Mouse (Mus musculus) limb, embryonic 15.5 days (tissue): ENCODE measurements around the gene Snx9. TPM values are rescaled to one million over a fixed set of nuclear protein-coding genes. Genes with fewer than 3 reads are reported as not detected.

Source experiments
- ATAC-seq: fragments of 200-750 bp; cut with Nextera tagmentation; 2 replicates; pipeline ENCODE4 v1.8.0; 2017; ENCODE audit warnings: low read depth, moderate TSS enrichment; ENCODE audit not compliant: insufficient number of reproducible peaks, low FRiP score, low TSS enrichment
- H3K27ac ChIP-seq: fragments of 300-500 bp; sonication (generic); 2 replicates; pipeline ENCODE4 v1.5.1; 2015; ENCODE audit warnings: moderate library complexity, mild to moderate bottlenecking, inconsistent platforms
- H3K27me3 ChIP-seq: fragments of 300-500 bp; sonication (generic); 2 replicates; pipeline ENCODE4 v1.6.1; 2015; ENCODE audit warnings: inconsistent platforms
- H3K36me3 ChIP-seq: fragments of 300-500 bp; sonication (generic); 2 replicates; pipeline ENCODE4 v1.6.1; 2015; ENCODE audit warnings: inconsistent platforms
- H3K4me1 ChIP-seq: fragments of 300-500 bp; sonication (generic); 2 replicates; pipeline ENCODE4 v1.6.1; 2015; ENCODE audit warnings: inconsistent platforms
- H3K4me2 ChIP-seq: fragments of 300-500 bp; sonication (generic); 2 replicates; pipeline ENCODE4 v1.6.1; 2015; ENCODE audit warnings: mild to moderate bottlenecking, inconsistent platforms
- H3K4me3 ChIP-seq: fragments of 300-500 bp; sonication (generic); 2 replicates; pipeline ENCODE4 v1.5.1; 2015; ENCODE audit warnings: mild to moderate bottlenecking, inconsistent platforms
- H3K9ac ChIP-seq: fragments of 300-500 bp; sonication (generic); 2 replicates; pipeline ENCODE4 v1.6.1; 2015; ENCODE audit warnings: inconsistent platforms
- H3K9me3 ChIP-seq: fragments of 300-500 bp; sonication (generic); 2 replicates; pipeline ENCODE4 v1.6.1; 2016; ENCODE audit warnings: inconsistent platforms
- WGBS: fragments of 180-500 bp; shearing (Covaris S2); methylation state at CpG from one replicate; pipeline ENCODE4 v1.1.7; 2015; 5-methylcytosine and 5-hydroxymethylcytosine counted together
- polyA plus RNA-seq: library from polyadenylated mRNA; unstranded; fragments of >200 nt; fragmentation: Nextera tagmentation; extraction: Ambion mirVana; gene quantifications from 2 replicates; pipeline ENCODE4 v1.2.1, GENCODE M21; 2015

Snx9 gene
- polyA plus RNA-seq, 1 experiment from 2014 or later, result 34.9 TPM

DNA sequence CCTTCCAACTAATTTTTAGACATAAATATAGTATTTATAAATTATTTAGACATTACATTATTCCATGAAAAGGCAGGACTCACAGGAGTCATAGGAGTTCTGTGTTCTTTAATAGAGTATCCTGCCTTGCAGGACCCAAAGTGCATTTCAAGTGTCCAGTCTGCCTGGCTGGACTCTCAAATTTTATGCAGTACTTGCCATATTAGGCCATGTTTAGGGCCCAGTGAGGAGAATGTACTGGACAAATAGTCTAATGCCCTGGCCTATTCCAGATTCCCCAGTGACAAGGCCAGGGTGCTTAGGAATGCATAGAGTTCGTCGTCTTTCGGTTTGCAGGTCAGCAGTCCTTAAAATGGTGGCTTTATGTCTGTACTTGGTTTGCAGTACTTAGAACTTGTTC is 8.9 kb downstream of the Snx9 start:
- Histone ChIP-seq H3K4me2 (no peak overlapping the region), H3K36me3 (no peaks in the 10 kb centered on the region), H3K4me3 (no peak overlapping the region), H3K27me3 (no peaks in the 10 kb centered on the region), H3K27ac (0 out of 2 replicates have a peak overlapping the region, but pooled peaks have one; percentile 89), H3K9me3 (no peaks in the 10 kb centered on the region), H3K9ac (no peak overlapping the region), H3K4me1 (peaks cover 19% of the 10 kb centered on the region)
- ATAC-seq, result no peak
- whole genome bisulfite sequencing, result 96% methylated on average over 3 of the region's 3 CpGs

DNA sequence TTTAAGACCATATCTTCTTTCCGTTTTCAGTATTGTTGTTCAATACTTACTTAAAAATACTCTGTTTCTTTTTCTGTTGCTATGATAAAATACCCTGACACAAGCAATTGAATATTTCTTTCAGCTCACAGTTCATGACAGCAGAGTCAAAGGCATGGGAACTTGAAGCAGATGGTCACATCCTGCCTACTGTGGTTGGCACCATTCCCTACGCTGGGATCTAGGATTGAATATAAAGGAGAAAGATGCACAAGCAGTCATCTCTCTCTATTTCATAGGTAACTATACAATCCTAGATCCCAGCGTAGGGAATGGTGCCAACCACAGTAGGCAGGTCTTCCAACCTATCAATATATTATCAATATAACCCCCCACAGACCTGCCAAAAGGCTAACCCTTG is 9.3 kb downstream of the Snx9 start:
- H3K9me3 ChIP-seq, result no peaks in the 10 kb centered on the region
- WGBS, result 94% methylated on average over 3 of the region's 3 CpGs

DNA sequence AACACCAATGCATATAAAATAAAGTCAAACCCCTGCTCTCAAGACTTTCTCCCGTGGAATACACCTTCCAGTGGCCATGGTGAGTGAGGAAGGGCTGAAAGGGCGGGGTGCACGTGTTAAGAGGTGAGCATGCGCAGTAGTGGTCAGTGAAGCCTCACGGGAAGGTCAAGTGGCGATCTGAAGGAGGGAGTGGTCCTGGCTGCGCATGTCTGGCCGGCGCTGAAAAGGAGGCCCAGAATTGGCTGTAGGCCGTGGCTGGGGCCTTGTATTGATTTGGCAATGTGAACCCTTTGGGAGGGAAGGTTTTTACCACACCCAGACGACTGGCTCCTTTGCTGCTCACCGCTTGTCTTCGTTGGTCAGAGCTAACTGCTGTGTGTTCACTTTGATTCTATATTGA is 12.8 kb downstream of the Snx9 start:
- peaks cover 3% of the 10 kb centered on the region; the same call in 1 of the 2 replicates for H3K36me3 ChIP-seq
- no peak overlapping the region for H3K4me2 ChIP-seq
- H3K4me1 ChIP-seq, result peaks cover 15% of the 10 kb centered on the region
- H3K27me3 ChIP-seq, result no peaks in the 10 kb centered on the region
- WGBS, result 93% methylated on average over 13 of the region's 13 CpGs
- H3K4me3 ChIP-seq, result no peak overlapping the region
- no peaks in the 10 kb centered on the region for H3K9me3 ChIP-seq
- H3K27ac ChIP-seq, result no peak overlapping the region
- H3K9ac ChIP-seq, result no peak overlapping the region
- no peak for ATAC-seq

More for the DNA sequence above, 9.3 kb downstream of the Snx9 start:
- H3K4me1 ChIP-seq, result peaks cover 19% of the 10 kb centered on the region
- no peak for ATAC-seq
- no peaks in the 10 kb centered on the region for H3K27me3 ChIP-seq
- no peak overlapping the region for H3K27ac ChIP-seq
- H3K4me2 ChIP-seq, result no peak overlapping the region
- H3K9ac ChIP-seq, result no peak overlapping the region
- H3K4me3 ChIP-seq, result no peak overlapping the region
- no peaks in the 10 kb centered on the region for H3K36me3 ChIP-seq

DNA sequence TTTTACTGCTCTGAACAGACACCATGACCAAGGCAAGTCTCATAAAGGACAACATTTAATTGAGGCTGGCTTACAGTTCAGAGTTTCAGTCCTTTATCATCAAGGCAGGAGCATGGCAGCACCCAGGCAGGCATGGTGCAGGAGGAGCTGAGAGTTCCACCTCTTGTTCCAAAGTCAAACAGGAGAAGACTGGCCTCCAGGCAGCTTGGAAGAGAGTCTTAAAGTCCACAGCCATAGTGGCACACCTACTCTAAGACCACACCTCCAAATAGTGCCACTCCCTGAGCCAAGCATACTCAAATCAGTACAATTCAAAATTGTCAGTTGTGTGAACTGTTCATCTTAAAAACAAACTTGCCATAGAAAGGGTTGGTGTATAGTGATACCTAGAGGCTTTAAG is 14.4 kb downstream of the Snx9 start:
- H3K27ac ChIP-seq, result no peak overlapping the region
- no peak for ATAC-seq
- H3K36me3 ChIP-seq, result peaks cover 3% of the 10 kb centered on the region; the same call in 1 of the 2 replicates
- no peak overlapping the region for H3K4me3 ChIP-seq
- H3K9me3 ChIP-seq, result no peaks in the 10 kb centered on the region
- 0 out of 2 replicates have a peak, but pooled peaks cover 7% of the 10 kb centered on the region for H3K4me1 ChIP-seq
- no peaks in the 10 kb centered on the region for H3K27me3 ChIP-seq
- H3K4me2 ChIP-seq, result no peak overlapping the region
- no peak overlapping the region for H3K9ac ChIP-seq

DNA sequence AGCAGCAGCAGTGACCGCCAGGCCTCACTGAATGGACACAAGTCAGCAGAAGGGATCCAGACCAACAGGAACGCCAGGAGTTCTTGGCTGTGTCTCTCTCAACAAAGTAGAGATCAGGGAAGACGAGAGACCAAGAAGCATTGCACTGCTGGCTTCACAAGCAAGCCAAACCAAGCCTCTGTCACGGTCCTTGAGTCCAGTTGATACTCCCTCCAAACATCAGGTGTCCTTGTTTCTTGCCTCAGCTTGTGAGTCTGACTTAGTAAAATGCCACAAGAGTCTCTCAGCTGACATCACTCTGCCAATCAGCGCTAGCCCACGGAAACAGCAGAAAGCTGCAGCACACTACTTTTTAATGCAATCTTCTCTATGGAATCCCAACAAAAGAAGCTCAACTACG is 15.3 kb downstream of the Snx9 start:
- no peak for ATAC-seq
- no peak overlapping the region for H3K27ac ChIP-seq
- 91% methylated on average over 7 of the region's 7 CpGs for WGBS
- H3K4me2 ChIP-seq, result no peak overlapping the region
- H3K9me3 ChIP-seq, result no peaks in the 10 kb centered on the region
- no peak overlapping the region for H3K4me3 ChIP-seq
- peaks cover 3% of the 10 kb centered on the region; the same call in 1 of the 2 replicates for H3K36me3 ChIP-seq
- H3K4me1 ChIP-seq, result 0 out of 2 replicates have a peak, but pooled peaks cover 7% of the 10 kb centered on the region
- H3K27me3 ChIP-seq, result no peaks in the 10 kb centered on the region
- no peak overlapping the region for H3K9ac ChIP-seq

DNA sequence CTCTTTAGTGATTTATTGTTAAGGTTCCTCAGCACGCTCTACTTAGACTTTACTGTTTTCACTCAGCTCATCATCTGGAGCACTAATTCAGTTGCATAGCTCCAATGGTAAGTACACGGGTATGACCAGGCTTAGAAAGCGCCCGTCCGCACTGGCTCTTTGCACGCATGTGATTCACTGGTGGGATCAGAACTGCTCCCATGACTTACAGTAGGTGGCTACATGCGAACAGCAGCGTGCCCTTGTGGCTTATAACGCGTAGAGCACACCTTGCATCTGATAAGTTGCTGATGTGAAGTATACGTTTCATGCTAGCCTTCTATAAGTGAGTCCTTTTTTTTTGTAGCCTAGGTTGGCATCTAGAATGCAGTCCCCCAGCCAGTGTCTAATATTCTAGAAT is 16.1 kb downstream of the Snx9 start:
- ATAC-seq, result no peak
- WGBS, result 93% methylated on average over 11 of the region's 11 CpGs
- H3K27ac ChIP-seq, result no peak overlapping the region
- H3K9ac ChIP-seq, result no peak overlapping the region
- 0 out of 2 replicates have a peak, but pooled peaks cover 7% of the 10 kb centered on the region for H3K4me1 ChIP-seq
- H3K27me3 ChIP-seq, result no peaks in the 10 kb centered on the region
- no peak overlapping the region for H3K4me2 ChIP-seq
- H3K9me3 ChIP-seq, result no peaks in the 10 kb centered on the region
- H3K4me3 ChIP-seq, result no peak overlapping the region
- peaks cover 3% of the 10 kb centered on the region; the same call in 1 of the 2 replicates for H3K36me3 ChIP-seq

DNA sequence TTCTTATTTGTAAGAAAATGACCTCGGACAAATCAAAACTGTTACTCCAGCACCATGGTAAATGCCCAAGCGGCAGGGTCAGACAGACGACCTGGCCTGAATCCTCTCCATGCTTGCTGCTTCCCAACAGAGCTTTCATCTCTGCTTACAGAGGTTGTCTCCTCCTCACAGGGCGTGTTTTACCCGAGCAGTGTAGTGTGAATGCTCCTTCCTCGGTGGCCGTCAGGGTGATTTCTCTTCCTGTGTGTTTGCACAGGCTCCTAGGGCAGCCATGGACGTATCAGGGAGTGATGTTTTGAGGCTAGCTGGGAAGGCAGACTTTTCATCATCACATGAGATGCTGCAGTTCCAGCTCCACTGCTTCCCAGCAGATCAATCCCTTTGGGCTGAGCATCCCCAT is 17.1 kb downstream of the Snx9 start:
- Histone ChIP-seq H3K9ac (no peak overlapping the region), H3K4me3 (no peak overlapping the region), H3K27me3 (no peaks in the 10 kb centered on the region), H3K36me3 (peaks cover 3% of the 10 kb centered on the region; the same call in 1 of the 2 replicates), H3K27ac (no peak overlapping the region), H3K9me3 (no peaks in the 10 kb centered on the region), H3K4me1 (0 out of 2 replicates have a peak, but pooled peaks cover 7% of the 10 kb centered on the region), H3K4me2 (no peak overlapping the region)
- no peak for ATAC-seq
- 60% methylated on average over 8 of the region's 8 CpGs for WGBS

DNA sequence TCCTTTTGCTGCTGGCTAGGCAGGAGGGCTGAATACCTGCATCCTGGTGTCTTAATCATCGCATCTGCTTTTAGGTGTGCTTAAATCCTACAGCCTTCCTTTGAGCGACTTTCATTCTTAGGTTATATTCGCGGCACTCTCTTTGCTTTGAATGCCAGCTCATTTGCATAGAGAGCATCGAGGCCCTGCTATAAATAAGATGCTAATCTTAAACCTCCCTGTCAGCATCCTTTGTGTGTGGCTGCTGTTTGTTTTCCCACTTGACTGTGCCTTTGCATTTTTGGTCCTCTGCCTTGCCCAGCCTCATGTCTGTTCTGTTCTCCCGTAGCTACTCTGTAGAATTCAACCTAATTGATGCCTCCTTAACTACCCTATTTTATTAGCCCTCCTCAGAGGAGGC is 21.2 kb downstream of the Snx9 start:
- 26% methylated on average over 6 of the region's 6 CpGs for WGBS

DNA sequence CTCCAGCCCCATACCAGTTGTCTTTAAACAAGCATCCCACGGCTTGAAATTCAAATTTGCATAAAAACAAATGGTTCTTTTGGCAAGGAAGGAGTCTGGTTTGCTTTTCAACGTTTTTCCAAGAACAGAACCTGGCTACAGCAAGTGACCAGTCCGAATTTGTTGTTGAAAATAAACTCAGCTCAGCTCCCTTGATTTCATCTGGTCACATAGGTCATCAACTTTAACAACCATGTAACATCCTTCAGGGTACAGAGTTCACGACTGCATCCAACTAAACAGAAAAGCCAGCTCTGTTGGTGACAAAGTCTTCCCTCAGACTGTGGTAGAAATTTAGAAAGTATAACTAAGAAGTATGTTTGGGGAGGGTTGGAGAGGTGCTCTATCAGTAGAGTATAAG is 21.7 kb downstream of the Snx9 start:
- H3K4me1 ChIP-seq, result peaks cover 7% of the 10 kb centered on the region; the same call in 1 of the 2 replicates
- no peak for ATAC-seq
- H3K9me3 ChIP-seq, result no peaks in the 10 kb centered on the region
- H3K27ac ChIP-seq, result no peak overlapping the region
- no peaks in the 10 kb centered on the region for H3K27me3 ChIP-seq
- H3K36me3 ChIP-seq, result no peaks in the 10 kb centered on the region
- 44% methylated on average over 4 of the region's 4 CpGs for WGBS
- no peak overlapping the region for H3K4me2 ChIP-seq
- H3K9ac ChIP-seq, result no peak overlapping the region
- H3K4me3 ChIP-seq, result no peak overlapping the region

More for the DNA sequence above, 21.2 kb downstream of the Snx9 start:
- H3K9me3 ChIP-seq, result no peaks in the 10 kb centered on the region
- H3K27ac ChIP-seq, result no peak overlapping the region
- no peaks in the 10 kb centered on the region for H3K27me3 ChIP-seq
- ATAC-seq, result no peak
- no peak overlapping the region for H3K4me3 ChIP-seq
- no peak overlapping the region for H3K4me2 ChIP-seq
- no peak overlapping the region for H3K9ac ChIP-seq
- 0 out of 2 replicates have a peak, but pooled peaks cover 7% of the 10 kb centered on the region for H3K4me1 ChIP-seq
- no peaks in the 10 kb centered on the region for H3K36me3 ChIP-seq

DNA sequence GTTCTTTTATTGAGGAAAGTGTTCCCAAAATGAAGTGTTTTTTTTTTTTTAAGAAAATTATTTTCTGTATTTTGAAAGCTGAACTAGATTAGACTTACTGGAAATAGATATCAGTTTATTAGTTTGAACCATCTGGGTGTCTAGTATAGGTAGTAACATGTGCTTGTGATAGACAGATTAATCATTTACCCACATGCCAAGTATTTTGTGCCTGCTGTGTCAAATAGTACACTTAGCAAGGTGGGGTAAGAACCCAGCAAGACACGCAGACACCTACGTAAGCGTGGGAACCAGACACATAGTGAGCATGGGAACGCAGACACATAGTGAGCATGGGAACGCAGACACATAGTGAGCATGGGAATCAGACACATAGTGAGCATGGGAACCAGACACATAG is 22.6 kb downstream of the Snx9 start:
- no peak overlapping the region for H3K4me3 ChIP-seq
- no peaks in the 10 kb centered on the region for H3K27me3 ChIP-seq
- no peak overlapping the region for H3K27ac ChIP-seq
- H3K9ac ChIP-seq, result no peak overlapping the region
- no peak overlapping the region for H3K4me2 ChIP-seq
- no peaks in the 10 kb centered on the region for H3K9me3 ChIP-seq
- WGBS, result 95% methylated on average over 5 of the region's 5 CpGs
- no peaks in the 10 kb centered on the region for H3K36me3 ChIP-seq
- ATAC-seq, result no peak
- H3K4me1 ChIP-seq, result peaks cover 13% of the 10 kb centered on the region

DNA sequence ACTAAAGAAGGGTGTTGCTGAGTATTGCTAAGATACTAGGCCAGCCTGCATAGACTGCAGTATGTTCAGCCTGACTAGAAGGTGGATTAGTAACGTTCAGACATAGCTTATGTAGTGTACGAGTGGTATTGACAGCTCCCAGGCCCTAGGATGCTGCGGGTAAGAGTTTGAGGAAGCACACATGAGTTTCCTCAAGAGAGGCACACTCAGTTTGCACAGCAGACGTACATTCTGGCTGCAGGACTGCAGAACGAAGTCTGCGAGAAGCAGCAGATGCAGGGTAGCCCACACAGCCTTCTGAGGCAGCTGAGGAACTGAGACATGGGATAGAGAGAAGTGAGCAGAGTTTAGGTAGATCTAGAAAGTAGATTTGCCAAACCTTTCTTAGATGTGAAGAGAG is 26.3 kb downstream of the Snx9 start:
- Histone ChIP-seq H3K9me3 (no peaks in the 10 kb centered on the region), H3K36me3 (no peaks in the 10 kb centered on the region), H3K4me3 (no peak overlapping the region), H3K27me3 (no peaks in the 10 kb centered on the region), H3K4me2 (no peak overlapping the region), H3K27ac (no peak overlapping the region), H3K4me1 (peaks cover 10% of the 10 kb centered on the region), H3K9ac (no peak overlapping the region)
- ATAC-seq, result no peak
- 73% methylated on average over 6 of the region's 6 CpGs for WGBS

DNA sequence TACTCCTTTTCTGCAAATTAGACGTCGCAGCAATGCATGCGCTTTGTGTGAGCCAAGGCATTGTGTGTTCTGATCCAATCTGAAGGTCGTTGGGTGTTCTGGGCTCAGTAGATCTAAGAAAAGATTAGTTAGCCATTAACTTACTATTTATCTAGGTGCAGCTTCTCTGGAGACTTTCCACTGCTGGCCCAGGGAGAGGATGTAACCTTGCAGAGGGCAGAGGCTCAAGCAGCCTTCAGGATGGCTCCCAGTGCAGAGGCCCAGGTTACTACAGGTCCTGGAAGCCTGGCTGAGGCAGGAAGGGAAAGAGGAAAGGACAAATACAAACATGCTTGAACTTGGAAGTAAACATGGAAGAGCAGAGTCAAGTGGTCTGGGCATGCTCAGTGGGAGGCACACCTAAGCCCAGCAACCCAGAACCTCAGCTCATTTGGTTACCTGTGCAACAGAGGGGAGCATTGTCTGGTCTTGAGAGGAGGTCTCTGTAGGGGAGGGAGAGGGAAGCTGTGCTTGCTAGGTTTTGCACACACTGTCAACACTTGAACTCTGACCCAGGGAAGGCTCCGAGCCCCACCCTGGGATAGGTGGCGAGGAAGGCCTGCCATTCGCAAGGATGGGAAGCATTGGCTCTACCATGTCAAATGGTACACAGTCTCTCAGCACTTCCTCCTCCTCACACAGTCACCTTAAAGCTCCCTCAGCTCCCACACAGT is 27.3 kb downstream of the Snx9 start:
- H3K36me3 ChIP-seq, result no peaks in the 10 kb centered on the region
- WGBS, result 92% methylated on average over 7 of the region's 7 CpGs
- no peak for ATAC-seq
- H3K4me1 ChIP-seq, result peaks cover 12% of the 10 kb centered on the region
- H3K4me3 ChIP-seq, result no peak overlapping the region
- no peaks in the 10 kb centered on the region for H3K9me3 ChIP-seq
- H3K9ac ChIP-seq, result no peak overlapping the region
- no peaks in the 10 kb centered on the region for H3K27me3 ChIP-seq
- H3K27ac ChIP-seq, result no peak overlapping the region
- H3K4me2 ChIP-seq, result no peak overlapping the region
